Comparison of ENCODE assay signal across 8 mouse cellular contexts in genomic region chr10:80742180-80742978, GRCm38 (mm10). TPM values are rescaled to one million over a fixed set of nuclear protein-coding genes. Genes with fewer than 3 reads are reported as not detected.
DNase-seq lines count a peak whose midpoint lies in the region; ATAC-seq and TF ChIP-seq lines count a peak whose summit lies in the region.

TSS of gene Ap3d1 (minus strand) at chr10:80742264.

- peaks cover 5 to 8% of the 10 kb centered on the region in 2 experiments; a peak in 3 of 4 replicates for H3K4me1 ChIP-seq in ES-E14 (ENCODE audit: control insufficient read depth in 2 of 2, insufficient read depth in 2 of 2, low read length in 2 of 2, poor library complexity in 1 of 2)
- H3K4me1 ChIP-seq in forebrain, embryonic 15.5 days, result peaks cover 43% of the 10 kb centered on the region
- H3K4me1 ChIP-seq in lung, adult 2 months (ENCODE audit: control insufficient read depth, insufficient read depth, low read length), result peaks cover 17% of the 10 kb centered on the region

- peak; percentile 99 for DNase-seq in ES-E14 (ENCODE audit: low read depth, low spot score)
- DNase-seq in cerebellum, adult 11-12 months, result peak; percentile 99
- peak; percentile 98 for DNase-seq in heart, postnatal 25 days (ENCODE audit: low spot score)
- peak; percentile 98 for DNase-seq in layer of hippocampus, adult 18-20 months (ENCODE audit: low spot score in 2 of 2)
- DNase-seq in lung, adult 2 months, result peak; percentile 97
- peak; percentile 96 to 99 for DNase-seq in thymus, adult 18-20 months

- no peaks in the 10 kb centered on the region for H3K27me3 ChIP-seq in forebrain, embryonic 15.5 days

- WGBS in forebrain, embryonic 15.5 days, result 3% methylated on average over 25 of the region's 25 CpGs
- 2% methylated on average over 25 of the region's 25 CpGs for WGBS in lung, adult 2 months

- no peaks in the 10 kb centered on the region for H3K9me3 ChIP-seq in ES-E14 (ENCODE audit: control insufficient read depth, insufficient read depth, low read depth, low read length)
- no peaks in the 10 kb centered on the region for H3K9me3 ChIP-seq in forebrain, embryonic 15.5 days

- TF ChIP-seq POLR2A in lung, adult 2 months (IDR thresholded peaks at IDR 0.05; ENCODE audit: borderline replicate concordance, extremely low read depth, low read depth, low read length), result peak; percentile 70; the same call in 1 of the 2 replicates

- no peaks in the 10 kb centered on the region; the same call in 1 of the 2 replicates for H3K36me3 ChIP-seq in ES-E14 (ENCODE audit: control insufficient read depth, insufficient read depth, low read length, poor library complexity, severe bottlenecking)
- no peaks in the 10 kb centered on the region for H3K36me3 ChIP-seq in forebrain, embryonic 15.5 days

- H3K4me3 ChIP-seq in ES-E14 (ENCODE audit: insufficient read depth in 1 of 2, low read depth in 1 of 2, low read length in 2 of 2, poor library complexity in 1 of 2, severe bottlenecking in 1 of 2), result peak within 1 kb of the TSS; percentile 90 to 94
- H3K4me3 ChIP-seq in forebrain, embryonic 15.5 days, result peak within 1 kb of the TSS; percentile 96
- H3K4me3 ChIP-seq in lung, adult 2 months (replicated peaks; ENCODE audit: extremely low read depth, low read depth, low read length), result peak within 1 kb of the TSS; percentile 92

- TF ChIP-seq CTCF in lung, adult 2 months (IDR thresholded peaks at IDR 0.05; ENCODE audit: insufficient read depth, low read length), result no peak

- H3K4me2 ChIP-seq in forebrain, embryonic 15.5 days (replicated peaks), result peak within 1 kb of the TSS; percentile 80

- peak within 1 kb of the TSS; percentile 89 for H3K9ac ChIP-seq in ES-E14 (ENCODE audit: insufficient read depth, low read depth, low read length, poor library complexity, severe bottlenecking)
- peak within 1 kb of the TSS; percentile 99 for H3K9ac ChIP-seq in forebrain, embryonic 15.5 days (replicated peaks)

- H3K27ac ChIP-seq in ES-E14 (ENCODE audit: insufficient read depth, low read depth, low read length, poor library complexity, severe bottlenecking), result peak within 1 kb of the TSS; percentile 32; the same call in 1 of the 2 replicates
- H3K27ac ChIP-seq in forebrain, embryonic 15.5 days (replicated peaks), result peak within 1 kb of the TSS; percentile 83

- in situ Hi-C loops in ES-E14 (cut with MboI; ENCODE audit: low sequenced_read_pairs in 2 of 2, unreplicated experiment in 2 of 2), result no loop called here

- ATAC-seq in forebrain, embryonic 15.5 days (replicated peaks), result peak; percentile 100
- ATAC-seq in neutrophil, adult 5-6 weeks (ENCODE audit: extremely low read depth, insufficient number of reproducible peaks, low FRiP score, poor library complexity, severe bottlenecking), result peak; percentile 99

- intact Hi-C loops in heart, postnatal 25 days (cut with DNase I), result loop anchor here (5.0 kb wide), 1 partner anchor 40 kb away; the partner anchor contains the start of genes Izumo4 and Mob3a

TF ChIP-seq in ES-E14, 5 proteins besides CTCF, POLR2A, EP300 and RAD21:
- peak; percentile 56; the same call in 1 of the 2 replicates for TF ChIP-seq HCFC1 (IDR thresholded peaks at IDR 0.05; ENCODE audit: borderline replicate concordance, insufficient read depth, low read length)
- no peak for TF ChIP-seq ZNF384 (IDR thresholded peaks at IDR 0.05; ENCODE audit: low read depth, low read length)
- no peak for TF ChIP-seq MAFK (IDR thresholded peaks at IDR 0.05; ENCODE audit: insufficient read depth, low read depth, low read length)
- TF ChIP-seq CHD2 (IDR thresholded peaks at IDR 0.05; ENCODE audit: low read depth, low read length), result no peak
- TF ChIP-seq ZC3H11A (IDR thresholded peaks at IDR 0.05; ENCODE audit: borderline replicate concordance, low read depth, low read length), result no peak

RNA-seq across cellular contexts. Expression of gene Ap3d1, which starts in this region (rescaled TPM):
- 74.8 and 106 TPM in 2 replicates for total RNA-seq in ES-E14 (2012; rRNA removed)
- 98.9 and 103 TPM in 2 replicates for polyA plus RNA-seq in forebrain, embryonic 15.5 days (2015; fragmentation: Nextera tagmentation; extraction: Ambion mirVana)
- 10 to 100 TPM; 39.8 to 44.2 TPM for total RNA-seq in heart, postnatal 25 days (2021)
- total RNA-seq in layer of hippocampus, adult 18-20 months (2021), result 100 to 1,000 TPM; 138 TPM
- 111 and 136 TPM in 2 replicates for polyA plus RNA-seq in lung, adult 2 months (2012; rRNA removed)
- total RNA-seq in neutrophil, adult 5-6 weeks (2017), result 142 and 173 TPM in 2 replicates

Comparison
In these comparisons a context has a peak if more than half of its experiments do, and no peak if none do; other contexts are left out.
1. Peak in every context shown above with its lines: DNase-seq, ATAC-seq, H3K4me3 ChIP-seq and H3K27ac ChIP-seq.